Mouse (Mus musculus) limb, embryonic 11.5 days (tissue): ENCODE measurements around the gene Fbxw21. TPM values are rescaled to one million over a fixed set of nuclear protein-coding genes. Genes with fewer than 3 reads are reported as not detected.
"Not testable (repeated sequence)": the region's sequence is repeated elsewhere in the genome, so short reads cannot be mapped to it uniquely, and the experiment has no call there.

Experiments
- ATAC-seq: fragments of 200-750 bp; cut with Nextera tagmentation; 2 replicates; pipeline ENCODE4 v1.8.0; 2017; ENCODE audit warnings: low read depth; ENCODE audit not compliant: insufficient number of reproducible peaks, low FRiP score, low TSS enrichment
- DNase-seq: peaks from one replicate; pipeline ENCODE4 v3.0.0-alpha.2; 2015; ENCODE audit warnings: low spot score
- H3K27ac ChIP-seq: fragments of 300-500 bp; sonication (generic); replicated peaks from 2 replicates; pipeline ENCODE4 v1.5.1; 2014; ENCODE audit warnings: low read depth, mild to moderate bottlenecking, low read length
- H3K27me3 ChIP-seq: fragments of 300-500 bp; sonication (generic); 2 replicates; pipeline ENCODE4 v1.6.1; 2014; ENCODE audit warnings: mild to moderate bottlenecking, low read length, mixed read lengths; ENCODE audit not compliant: control insufficient read depth, insufficient read depth
- H3K36me3 ChIP-seq: fragments of 300-500 bp; sonication (generic); 2 replicates; pipeline ENCODE4 v1.6.1; 2014; ENCODE audit warnings: mild to moderate bottlenecking, low read length, moderate library complexity, mixed read lengths; ENCODE audit not compliant: control insufficient read depth, insufficient read depth
- H3K4me1 ChIP-seq: fragments of 300-500 bp; sonication (generic); 2 replicates; pipeline ENCODE4 v1.6.1; 2014; ENCODE audit warnings: low read length, mixed read lengths; ENCODE audit not compliant: control insufficient read depth, insufficient read depth
- H3K4me2 ChIP-seq: fragments of 300-500 bp; sonication (generic); 2 replicates; pipeline ENCODE4 v1.6.1; 2014; ENCODE audit warnings: low read depth, mild to moderate bottlenecking, moderate library complexity; ENCODE audit not compliant: severe bottlenecking
- H3K4me3 ChIP-seq: fragments of 300-500 bp; sonication (generic); 2 replicates; pipeline ENCODE4 v1.5.1; 2014; ENCODE audit warnings: low read depth, low read length
- H3K9ac ChIP-seq: fragments of 300-500 bp; sonication (generic); 2 replicates; pipeline ENCODE4 v1.6.1; 2014; ENCODE audit warnings: mild to moderate bottlenecking, low read length
- H3K9me3 ChIP-seq: fragments of 300-500 bp; sonication (generic); 2 replicates; pipeline ENCODE4 v1.6.1; 2016; ENCODE audit warnings: low read length; ENCODE audit not compliant: control insufficient read depth
- WGBS: fragments of 180-500 bp; shearing (Covaris S2); extraction: QIAGEN DNeasy Blood & Tissue Kit; methylation state at CpG from one replicate; pipeline ENCODE4 v1.1.7; 2014; 5-methylcytosine and 5-hydroxymethylcytosine counted together
- polyA plus RNA-seq: library from polyadenylated mRNA; unstranded; fragments of >200 nt; fragmentation: Nextera tagmentation; extraction: Ambion mirVana; gene quantifications from 2 replicates; pipeline ENCODE4 v1.2.1, GENCODE M21; 2014

Gene Fbxw21
- polyA plus RNA-seq: not detected in 2 replicates

DNA sequence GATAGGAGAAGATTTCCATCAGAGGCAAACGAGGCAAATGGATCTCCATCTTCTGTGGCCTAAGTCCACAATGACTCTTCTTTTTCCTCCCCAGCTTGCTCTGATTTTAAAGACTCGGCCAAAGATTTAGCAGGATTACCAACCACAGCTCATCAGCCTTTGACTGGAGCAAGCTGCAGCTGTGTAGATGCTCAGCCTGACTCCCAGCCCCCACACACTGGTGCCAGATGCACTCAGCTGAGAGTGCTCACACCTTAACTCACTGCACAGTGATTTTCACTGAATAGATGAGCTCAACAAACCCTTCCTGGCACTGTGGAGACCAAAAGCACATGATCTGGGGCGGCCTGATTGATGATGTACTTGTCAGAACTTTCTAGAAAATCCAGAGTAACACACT, at the start of gene Fbxw21:
TSS of gene Fbxw21 (minus strand) at position 101 of the 400 bp plus-strand sequence.
- no peak for DNase-seq
- Histone ChIP-seq H3K9ac (no peak within 1 kb of the TSS), H3K36me3 (no peaks in the 10 kb centered on the region), H3K4me3 (no peak within 1 kb of the TSS), H3K27ac (no peak within 1 kb of the TSS), H3K4me2 (no peak within 1 kb of the TSS), H3K27me3 (no peaks in the 10 kb centered on the region), H3K9me3 (no peaks in the 10 kb centered on the region), H3K4me1 (no peaks in the 10 kb centered on the region)
- ATAC-seq: no peak
- WGBS: 66% methylated on average over 3 of the region's 3 CpGs

DNA sequence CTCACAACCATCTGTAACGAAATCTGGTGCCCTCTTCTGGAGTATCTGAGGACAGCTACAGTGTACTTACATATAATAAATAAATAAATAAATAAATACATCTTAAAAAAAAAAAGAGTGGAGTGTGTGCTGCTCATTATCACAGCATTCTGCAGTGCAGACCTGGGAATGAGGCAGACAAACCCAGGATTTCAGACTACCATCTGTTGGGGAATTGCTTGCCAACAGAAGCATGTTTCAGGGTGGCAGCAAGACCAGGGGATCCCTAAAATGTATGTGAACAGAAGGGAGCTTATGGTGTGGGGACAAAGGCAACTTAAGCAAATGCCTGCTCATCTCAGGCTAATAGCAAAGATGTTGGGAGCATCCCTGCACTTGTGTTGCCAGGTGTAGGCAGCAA, 39.5 kb upstream of the Fbxw21 start:
- not testable (repeated sequence) for ATAC-seq
- 75% methylated on average over 1 of the region's 1 CpGs for WGBS

DNA sequence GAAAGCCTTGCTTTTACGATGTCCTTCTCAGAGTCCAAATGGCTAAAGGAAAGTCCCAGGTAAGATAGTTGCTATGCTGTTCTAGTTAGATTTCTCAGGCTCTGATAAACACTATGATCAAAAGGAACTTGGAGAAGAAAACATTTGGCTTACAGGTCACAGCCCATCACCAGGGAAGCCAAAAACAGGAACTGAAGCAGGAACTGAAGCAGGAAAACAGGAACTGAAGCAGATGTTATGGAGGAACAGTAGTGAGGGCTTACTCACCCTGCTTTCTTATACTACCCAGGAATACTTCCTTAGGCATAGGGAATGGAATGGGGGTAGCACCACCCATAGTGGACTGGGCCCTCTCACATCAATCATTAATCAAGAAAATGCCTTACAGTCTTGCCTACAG, 38.5 kb upstream of the Fbxw21 start:
- no peak overlapping the region for H3K27ac ChIP-seq
- H3K9ac ChIP-seq: no peak overlapping the region
- no peak overlapping the region for H3K4me2 ChIP-seq
- H3K4me3 ChIP-seq: no peak overlapping the region
- no peaks in the 10 kb centered on the region for H3K4me1 ChIP-seq
- no peak for ATAC-seq
- WGBS: 95% methylated on average over 1 of the region's 1 CpGs
- H3K9me3 ChIP-seq: no peaks in the 10 kb centered on the region
- H3K36me3 ChIP-seq: no peaks in the 10 kb centered on the region
- no peak for DNase-seq
- no peaks in the 10 kb centered on the region for H3K27me3 ChIP-seq

More for the DNA sequence above, 39.5 kb upstream of the Fbxw21 start:
- H3K4me2 ChIP-seq, H3K4me1 ChIP-seq, H3K4me3 ChIP-seq, H3K27me3 ChIP-seq, H3K9ac ChIP-seq, DNase-seq, H3K9me3 ChIP-seq, H3K27ac ChIP-seq, H3K36me3 ChIP-seq: not testable (repeated sequence)

DNA sequence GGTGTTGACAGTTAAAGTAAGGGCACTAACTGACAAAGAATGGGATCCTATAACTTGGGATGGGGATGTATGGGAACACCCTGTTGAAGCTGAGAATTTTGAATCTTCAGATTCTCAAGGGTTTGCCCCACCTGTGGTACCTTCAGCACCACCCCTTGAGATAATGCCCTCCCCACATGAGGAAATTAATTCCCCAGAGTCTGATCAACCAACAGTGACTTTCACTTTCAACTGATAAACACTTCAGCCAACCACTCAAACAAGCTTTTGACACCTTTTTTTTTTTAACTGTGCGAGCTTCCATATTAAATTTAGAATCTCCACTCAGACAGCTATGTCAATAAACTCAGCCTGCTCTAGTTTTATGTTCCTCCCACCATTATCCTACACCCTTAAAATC, 37.5 kb upstream of the Fbxw21 start:
- H3K36me3 ChIP-seq: no peaks in the 10 kb centered on the region
- H3K9me3 ChIP-seq: no peaks in the 10 kb centered on the region
- no peaks in the 10 kb centered on the region for H3K4me1 ChIP-seq
- no peak overlapping the region for H3K4me2 ChIP-seq
- DNase-seq (no peak), ATAC-seq (no peak)
- WGBS: 71% methylated on average over 1 of the region's 1 CpGs
- no peak overlapping the region for H3K27ac ChIP-seq
- no peak overlapping the region for H3K4me3 ChIP-seq
- H3K27me3 ChIP-seq: no peaks in the 10 kb centered on the region
- H3K9ac ChIP-seq: no peak overlapping the region

DNA sequence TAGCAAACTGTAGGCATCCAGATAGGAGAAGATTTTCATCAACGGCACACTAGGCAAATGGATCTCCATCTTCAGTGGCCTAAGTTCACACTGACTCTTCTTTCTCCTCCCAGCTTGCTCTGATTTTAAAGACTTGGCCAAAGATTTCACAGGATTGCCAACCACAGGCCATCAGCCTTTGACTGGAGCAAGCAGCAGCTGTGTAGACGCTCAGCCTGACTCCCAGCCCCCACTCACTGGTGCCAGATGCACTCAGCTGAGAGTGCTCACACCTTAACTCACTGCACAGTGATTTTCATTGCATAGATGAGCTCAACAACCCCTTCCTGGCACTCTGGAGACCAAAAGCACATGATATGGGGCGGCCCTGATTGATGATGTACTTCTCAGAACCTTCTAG, 34.0 kb upstream of the Fbxw21 start, which contains the start of gene Fbxw13:
TSS of gene Fbxw13 (minus strand) at position 101 of the 400 bp plus-strand sequence.
- not testable (repeated sequence) for H3K9ac ChIP-seq, H3K9me3 ChIP-seq, H3K4me1 ChIP-seq, H3K27me3 ChIP-seq, DNase-seq, ATAC-seq, H3K4me2 ChIP-seq, H3K27ac ChIP-seq, H3K36me3 ChIP-seq, H3K4me3 ChIP-seq
- 82% methylated on average over 3 of the region's 3 CpGs for WGBS

DNA sequence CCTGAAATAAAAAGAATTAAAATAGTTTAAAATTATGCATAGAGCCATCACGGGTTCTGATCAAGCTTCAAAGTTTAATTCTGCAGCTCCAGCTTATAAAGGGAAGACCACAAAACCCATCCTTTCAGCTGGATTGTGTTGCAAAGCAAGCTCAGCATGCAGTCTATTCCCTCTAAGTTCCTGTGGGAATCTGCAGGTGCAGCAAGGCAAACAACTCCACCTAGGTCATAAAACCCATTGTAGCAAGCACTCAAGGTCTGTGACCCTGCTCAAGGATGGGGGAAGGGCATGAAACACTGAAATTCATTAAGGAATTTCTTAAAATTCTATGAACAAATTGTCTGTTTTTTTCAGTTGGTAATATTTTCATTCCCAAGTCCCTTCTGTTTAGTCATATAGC, 15.4 kb upstream of the Fbxw21 start:
- no peak for ATAC-seq
- Histone ChIP-seq H3K36me3 (no peaks in the 10 kb centered on the region), H3K27me3 (no peaks in the 10 kb centered on the region), H3K27ac (no peak overlapping the region), H3K4me2 (no peak overlapping the region), H3K4me3 (no peak overlapping the region), H3K4me1 (no peaks in the 10 kb centered on the region), H3K9me3 (no peaks in the 10 kb centered on the region), H3K9ac (no peak overlapping the region)
- no peak for DNase-seq
- WGBS: 84% methylated on average over 1 of the region's 1 CpGs

DNA sequence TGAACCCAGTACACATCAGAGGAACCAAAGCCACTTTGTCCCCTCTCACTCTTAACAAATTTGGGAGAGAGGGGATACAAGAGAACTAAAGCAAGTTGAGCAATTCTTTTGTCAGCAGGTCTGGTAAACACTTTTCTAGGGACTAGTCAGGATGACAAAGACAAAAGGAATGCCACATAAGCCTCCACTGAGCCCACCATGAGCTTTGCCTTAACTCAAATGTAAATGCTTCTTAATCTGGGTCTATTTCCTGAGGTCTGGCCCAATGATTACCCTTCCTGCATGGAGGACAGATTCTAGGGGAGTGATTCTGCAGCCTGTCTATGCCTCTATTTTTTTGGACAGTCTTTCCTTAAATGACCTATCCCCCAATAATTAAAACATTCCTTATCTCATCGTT, 14.5 kb upstream of the Fbxw21 start:
- Histone ChIP-seq H3K9me3 (no peaks in the 10 kb centered on the region), H3K36me3 (no peaks in the 10 kb centered on the region), H3K4me3 (no peak overlapping the region), H3K9ac (no peak overlapping the region), H3K4me1 (no peaks in the 10 kb centered on the region), H3K27ac (no peak overlapping the region), H3K27me3 (no peaks in the 10 kb centered on the region), H3K4me2 (no peak overlapping the region)
- no peak for DNase-seq
- 79% methylated on average over 1 of the region's 1 CpGs for WGBS
- no peak for ATAC-seq

DNA sequence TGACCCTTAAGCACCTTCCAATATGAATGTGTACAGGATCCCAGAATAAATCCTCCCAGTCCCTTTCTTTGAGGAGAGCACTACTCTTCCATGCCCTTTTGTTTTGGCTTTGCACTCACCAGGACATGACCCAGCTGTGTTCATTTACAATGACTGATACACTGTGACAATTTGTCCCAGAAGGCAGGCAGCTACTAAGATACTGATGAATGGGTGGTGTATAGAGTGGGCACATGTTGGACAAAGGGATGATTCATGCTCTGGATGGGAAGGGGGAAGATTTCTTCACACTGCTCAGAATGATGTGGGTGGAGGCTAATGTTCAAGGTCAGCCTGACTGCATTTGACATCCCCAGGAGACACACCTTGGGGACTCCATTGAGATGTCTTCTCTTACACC, 5.5 kb upstream of the Fbxw21 start:
- H3K27me3 ChIP-seq: no peaks in the 10 kb centered on the region
- H3K4me3 ChIP-seq: no peak overlapping the region
- no peak overlapping the region for H3K9ac ChIP-seq
- H3K27ac ChIP-seq: no peak overlapping the region
- H3K36me3 ChIP-seq: no peaks in the 10 kb centered on the region
- H3K4me1 ChIP-seq: no peaks in the 10 kb centered on the region
- H3K4me2 ChIP-seq: no peak overlapping the region
- ATAC-seq (no peak), DNase-seq (no peak)
- H3K9me3 ChIP-seq: no peaks in the 10 kb centered on the region

DNA sequence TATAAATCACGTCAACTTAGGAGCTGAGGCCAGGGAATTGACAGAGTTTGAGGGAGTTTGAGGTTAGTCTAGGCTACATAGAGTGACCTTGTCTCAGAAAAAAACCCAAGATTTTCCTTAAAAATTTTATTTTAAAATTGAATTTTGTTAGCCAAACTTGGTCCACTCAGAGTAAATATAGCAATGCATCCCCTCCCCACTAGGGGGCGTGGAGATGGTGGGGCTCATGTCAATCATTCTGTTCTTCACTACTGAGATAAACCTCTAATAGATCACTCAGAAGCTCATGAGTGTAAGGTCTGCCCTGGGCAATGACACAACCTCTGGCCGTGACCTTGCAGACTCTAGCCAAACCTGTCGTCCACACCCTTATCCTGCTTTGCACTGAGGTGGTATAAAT, 21.4 kb downstream of the Fbxw21 start:
- H3K4me2 ChIP-seq, H3K9ac ChIP-seq, DNase-seq, H3K36me3 ChIP-seq, H3K4me3 ChIP-seq, H3K27me3 ChIP-seq, H3K4me1 ChIP-seq, H3K27ac ChIP-seq, H3K9me3 ChIP-seq, ATAC-seq: not testable (repeated sequence)
- 65% methylated on average over 4 of the region's 4 CpGs for WGBS
